9 mouse cellular contexts compared by ENCODE assay signal in genomic region chr2:173083712-173084475, GRCm38 (mm10). TPM values are rescaled to one million over a fixed set of nuclear protein-coding genes. Genes with fewer than 3 reads are reported as not detected.
DNase-seq lines count a peak whose midpoint lies in the region; ATAC-seq and TF ChIP-seq lines count a peak whose summit lies in the region.
"Had no signal": no experiment of that assay in that cellular context is flagged by ENCODE, and none has a peak within 500 bp of the region (broad histone marks: within the 10 kb centered on the region; RNA-seq: fewer than 3 reads in every experiment).

No protein-coding gene starts in this region.

- no peak overlapping the region for H3K4me2 ChIP-seq in limb, embryonic 11.5 days (ENCODE audit: low read depth, severe bottlenecking)
- H3K4me2 ChIP-seq in neural tube, embryonic 11.5 days (ENCODE audit: low read depth): no peak overlapping the region

- H3K27ac ChIP-seq in limb, embryonic 11.5 days (replicated peaks; ENCODE audit: low read depth, low read length): no peak overlapping the region
- no peak overlapping the region for H3K27ac ChIP-seq in neural tube, embryonic 11.5 days (ENCODE audit: low read depth, low read length)

- H3K4me3 ChIP-seq in lung, adult 2 months (replicated peaks; ENCODE audit: extremely low read depth, low read depth, low read length): no peak overlapping the region
- no peak overlapping the region for H3K4me3 ChIP-seq in limb, embryonic 11.5 days (ENCODE audit: low read depth, low read length)
- no peak overlapping the region for H3K4me3 ChIP-seq in neural tube, embryonic 11.5 days (ENCODE audit: low read depth, low read length)
- H3K4me3 ChIP-seq: erythroblast, embryonic 14.5 days had no signal

- no peaks in the 10 kb centered on the region for H3K27me3 ChIP-seq in limb, embryonic 11.5 days (ENCODE audit: control insufficient read depth, insufficient read depth, low read length)
- H3K27me3 ChIP-seq in neural tube, embryonic 11.5 days (ENCODE audit: control insufficient read depth, insufficient read depth, low read length): no peaks in the 10 kb centered on the region

- TF ChIP-seq CTCF in lung, adult 2 months (IDR thresholded peaks at IDR 0.05; ENCODE audit: insufficient read depth, low read length): no peak

- H3K9ac ChIP-seq in limb, embryonic 11.5 days (ENCODE audit: low read length): no peak overlapping the region
- H3K9ac ChIP-seq in neural tube, embryonic 11.5 days (ENCODE audit: low read length): no peak overlapping the region

- H3K36me3 ChIP-seq in limb, embryonic 11.5 days (ENCODE audit: control insufficient read depth, insufficient read depth, low read length): no peaks in the 10 kb centered on the region
- H3K36me3 ChIP-seq in neural tube, embryonic 11.5 days (ENCODE audit: control insufficient read depth, insufficient read depth, low read length): no peaks in the 10 kb centered on the region

- H3K4me1 ChIP-seq in lung, adult 2 months (ENCODE audit: control insufficient read depth, insufficient read depth, low read length): no peaks in the 10 kb centered on the region
- no peaks in the 10 kb centered on the region for H3K4me1 ChIP-seq in limb, embryonic 11.5 days (ENCODE audit: control insufficient read depth, insufficient read depth, low read length)
- no peaks in the 10 kb centered on the region for H3K4me1 ChIP-seq in neural tube, embryonic 11.5 days (ENCODE audit: control insufficient read depth, insufficient read depth, low read length)

- WGBS in lung, adult 2 months: 13% methylated on average over 13 of the region's 13 CpGs
- 13% methylated on average over 13 of the region's 13 CpGs for WGBS in limb, embryonic 11.5 days
- 15% methylated on average over 13 of the region's 13 CpGs for WGBS in neural tube, embryonic 11.5 days

- TF ChIP-seq POLR2A in lung, adult 2 months (IDR thresholded peaks at IDR 0.05; ENCODE audit: borderline replicate concordance, extremely low read depth, low read depth, low read length): no peak

- peak; percentile 56 to 58 for DNase-seq in lung, adult 18-20 months
- no peak for DNase-seq in lung, adult 2 months
- peak; percentile 29 for DNase-seq in embryo, embryonic 11.5 days (ENCODE audit: low read depth, low spot score)
- peak; percentile 57 for DNase-seq in limb, embryonic 11.5 days (ENCODE audit: low spot score)
- peak; percentile 21 for DNase-seq in neural tube, embryonic 11.5 days (ENCODE audit: low spot score)
- DNase-seq in left cerebral cortex, adult 18-20 months (ENCODE audit: low spot score in 2 of 2): no peak
- no peak for DNase-seq in layer of hippocampus, adult 9-11 months

- H3K9me3 ChIP-seq in limb, embryonic 11.5 days (ENCODE audit: control insufficient read depth, low read length): no peaks in the 10 kb centered on the region
- no peaks in the 10 kb centered on the region for H3K9me3 ChIP-seq in neural tube, embryonic 11.5 days (ENCODE audit: control insufficient read depth, low read length)

- peak; percentile 26; the same call in 1 of the 2 replicates for ATAC-seq in limb, embryonic 11.5 days (ENCODE audit: insufficient number of reproducible peaks, low FRiP score, low TSS enrichment, low read depth)
- no peak for ATAC-seq in neural tube, embryonic 11.5 days (ENCODE audit: insufficient read depth, low FRiP score, low TSS enrichment)
- no peak for ATAC-seq in erythroid progenitor cell, adult 5-6 weeks (replicated peaks; ENCODE audit: low FRiP score, poor library complexity, severe bottlenecking)

RNA-seq across cellular contexts. Expression of gene Ctcfl, which starts 35.4 kb away (rescaled TPM):
- not detected in 2 replicates for polyA plus RNA-seq in lung, adult 2 months (2012; rRNA removed)
- 0.11 TPM in 1 of 2 replicates, not detected in the other for polyA plus RNA-seq in limb, embryonic 11.5 days (2014; fragmentation: Nextera tagmentation; extraction: Ambion mirVana)
- polyA plus RNA-seq in neural tube, embryonic 11.5 days (2014; fragmentation: Nextera tagmentation; extraction: Ambion mirVana): 0.09 TPM in 1 of 2 replicates, not detected in the other
- total RNA-seq in erythroid progenitor cell, adult 5-6 weeks (2015; ENCODE audit: low replicate concordance): not detected in 2 replicates
- not detected in 2 replicates for total RNA-seq in erythroid progenitor cell, adult 5-6 weeks (2017; ENCODE audit: low replicate concordance)
- not detected for total RNA-seq in left cerebral cortex, adult 18-20 months (2021)
- polyA plus RNA-seq: erythroblast, embryonic 14.5 days had no signal

Comparison
In these comparisons a context has a peak if more than half of its experiments do, and no peak if none do; other contexts are left out.
1. DNase-seq: peak in lung, adult 18-20 months (2 of 2), embryo, embryonic 11.5 days (single experiment), limb, embryonic 11.5 days (single experiment) and neural tube, embryonic 11.5 days (single experiment); none in lung, adult 2 months (single experiment), left cerebral cortex, adult 18-20 months (0 of 2) and layer of hippocampus, adult 9-11 months (single experiment).